Mouse (Mus musculus) adrenal gland, postnatal 14 days (tissue): ENCODE data around the gene Myl3. TPM values are rescaled to one million over a fixed set of nuclear protein-coding genes. Genes with fewer than 3 reads are reported as not detected.

Experiments
- total RNA-seq: library from RNA; stranded (reverse); gene quantifications from 2 replicates; pipeline ENCODE4 v1.2.3, GENCODE M21; 2021

Myl3 gene
- total RNA-seq, 1 experiment from 2014 or later: 0.37 TPM

Other genes with a start within 250 kb of the Myl3 start
- 80.3 and 88.2 TPM in 2 replicates for gene Setd2, start 209.3 kb upstream of the Myl3 start, total RNA-seq
- 8.4 and 10.5 TPM in 2 replicates for gene Nradd, start 117.4 kb upstream of the Myl3 start, total RNA-seq
- 9.1 and 15.4 TPM in 2 replicates for gene Nbeal2, start 87.7 kb upstream of the Myl3 start, total RNA-seq
- 60.4 and 79.3 TPM in 2 replicates for gene Ccdc12, start 85.4 kb upstream of the Myl3 start, total RNA-seq
- gene Pth1r, start 5.3 kb downstream of the Myl3 start, total RNA-seq: 6.9 and 9.0 TPM in 2 replicates
- not detected in 2 replicates for gene Prss42, start 56.3 kb downstream of the Myl3 start, total RNA-seq
- not detected in 2 replicates for gene Prss44, start 72.1 kb downstream of the Myl3 start, total RNA-seq
- gene Prss43, start 84.8 kb downstream of the Myl3 start, total RNA-seq: not detected in 2 replicates
- gene Prss45, start 92.7 kb downstream of the Myl3 start, total RNA-seq: not detected in 2 replicates
- not detected in 2 replicates for gene Prss46, start 102.6 kb downstream of the Myl3 start, total RNA-seq
- 0.37 TPM in 1 of 2 replicates, not detected in the other for gene Prss50, start 116.1 kb downstream of the Myl3 start, total RNA-seq
- 17.1 and 21.3 TPM in 2 replicates for gene Als2cl, start 138.0 kb downstream of the Myl3 start, total RNA-seq
- gene Tmie, start 138.3 kb downstream of the Myl3 start, total RNA-seq: 2.2 and 3.5 TPM in 2 replicates
- gene Fam240a, start 175.0 kb downstream of the Myl3 start, total RNA-seq: not detected in 2 replicates
- not detected in 2 replicates for gene Tdgf1, start 204.3 kb downstream of the Myl3 start, total RNA-seq
- gene Lrrc2, start 209.7 kb downstream of the Myl3 start, total RNA-seq: 3.3 and 4.1 TPM in 2 replicates
- 3.5 and 10.0 TPM in 2 replicates for gene Rtp3, start 248.7 kb downstream of the Myl3 start, total RNA-seq